Mouse (Mus musculus): ENCODE data around the gene Abca4.
A peak's percentile ranks its signal among the peaks of the same experiment; 100 is the strongest.
"Not testable (repeated sequence)": the region's sequence is repeated elsewhere in the genome, so short reads cannot be mapped to it uniquely, and the experiment has no call there.

Gene Abca4

DNA sequence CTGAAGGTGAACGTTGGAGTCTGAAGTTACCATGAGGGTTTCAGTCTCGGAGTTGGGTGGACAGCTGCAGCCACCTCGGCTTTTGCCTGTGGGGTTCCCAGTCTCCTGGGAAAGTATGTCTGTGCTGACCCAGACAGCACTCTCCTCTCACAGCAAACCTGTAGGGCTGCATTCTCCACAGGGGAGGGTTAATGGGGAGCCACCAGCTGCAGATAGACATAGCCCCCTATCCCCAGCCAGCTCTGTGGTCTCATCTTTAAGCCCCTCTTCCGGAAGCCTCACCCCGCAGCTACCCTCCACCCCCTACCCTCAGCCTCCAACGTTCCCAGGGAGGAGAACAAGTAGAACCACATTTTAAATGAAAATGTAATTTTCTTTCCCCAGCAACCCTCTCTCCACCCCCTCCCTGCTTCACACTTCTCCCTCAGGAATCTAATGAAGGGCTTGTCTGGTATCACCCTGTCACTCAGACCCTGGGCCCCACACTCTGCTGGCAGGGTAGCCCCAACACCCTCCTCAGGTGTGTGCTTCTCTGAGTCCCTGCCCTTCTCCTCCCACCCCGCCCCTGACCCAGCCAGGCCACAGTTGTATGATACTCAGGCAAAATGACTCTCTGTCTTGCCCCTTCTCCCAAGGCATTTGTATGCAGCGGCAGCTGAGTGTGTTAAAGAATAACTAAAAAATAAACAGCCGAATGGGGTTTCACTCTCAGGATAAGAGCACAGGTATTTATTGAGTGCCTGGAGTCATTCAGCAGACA lies 14.4 kb downstream of the Abca4 start:
- DNase-seq (ENCODE audit: low spot score) = no peak

DNA sequence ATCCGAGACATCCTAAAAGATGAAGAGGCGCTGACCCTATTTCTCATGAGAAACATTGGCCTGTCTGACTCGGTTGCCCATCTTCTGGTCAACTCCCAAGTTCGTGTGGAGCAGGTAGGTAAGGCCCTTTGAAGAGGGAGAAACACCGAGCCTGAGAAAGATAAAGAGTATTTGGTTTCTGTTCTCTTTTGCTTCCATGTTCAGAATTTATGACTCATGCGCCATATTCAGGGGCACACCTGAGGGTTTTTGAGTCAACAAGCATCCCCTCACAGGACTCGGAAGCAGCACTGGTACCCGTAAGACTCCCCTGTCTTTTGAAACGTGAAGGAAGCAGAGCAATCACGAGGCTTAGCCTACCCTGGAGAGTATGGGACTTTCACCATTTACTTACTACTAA lies 18.3 kb downstream of the Abca4 start:
- DNase-seq (ENCODE audit: low spot score) = no peak

DNA sequence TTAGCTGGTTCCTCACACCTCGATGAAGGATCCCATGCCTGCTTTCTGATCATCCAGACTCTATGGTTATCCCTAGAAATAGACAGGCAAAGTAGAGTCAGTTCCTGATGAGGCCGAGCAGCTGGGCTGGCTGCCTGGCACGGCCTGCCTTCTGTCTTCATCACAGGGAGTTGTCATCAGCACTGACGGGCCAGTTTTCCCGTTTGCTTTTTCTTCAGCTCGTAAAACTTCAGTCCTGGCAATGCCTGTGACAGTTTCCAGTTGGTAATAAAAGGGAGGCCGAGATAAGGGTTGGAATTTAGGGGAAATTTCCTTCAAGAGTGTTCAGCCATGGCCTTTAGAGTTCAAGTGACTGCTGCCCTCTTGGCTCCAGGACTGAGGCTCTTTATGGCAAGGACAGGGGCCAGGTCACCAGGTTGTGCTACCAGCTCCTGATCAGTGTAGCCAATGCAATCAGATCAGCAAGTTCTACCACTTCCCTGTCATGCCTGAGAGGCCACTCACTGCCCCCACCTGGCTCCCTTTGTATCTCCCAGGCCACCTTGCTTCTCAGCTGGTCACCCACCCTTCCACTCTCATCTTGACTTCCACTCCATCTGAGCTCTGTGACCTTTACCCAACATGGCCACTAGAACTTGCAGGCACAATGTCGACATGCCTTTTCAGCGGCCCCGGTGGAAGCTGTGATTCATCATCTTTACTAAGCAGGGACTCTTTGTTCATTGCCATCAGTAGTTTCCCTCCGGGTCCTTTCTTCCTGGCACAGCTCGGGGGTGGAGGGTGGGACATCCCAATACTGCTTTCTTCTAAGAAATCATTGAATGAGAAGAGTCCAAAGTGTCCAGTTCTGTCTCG lies 20.5 kb downstream of the Abca4 start:
- DNase-seq (ENCODE audit: low spot score) = no peak

DNA sequence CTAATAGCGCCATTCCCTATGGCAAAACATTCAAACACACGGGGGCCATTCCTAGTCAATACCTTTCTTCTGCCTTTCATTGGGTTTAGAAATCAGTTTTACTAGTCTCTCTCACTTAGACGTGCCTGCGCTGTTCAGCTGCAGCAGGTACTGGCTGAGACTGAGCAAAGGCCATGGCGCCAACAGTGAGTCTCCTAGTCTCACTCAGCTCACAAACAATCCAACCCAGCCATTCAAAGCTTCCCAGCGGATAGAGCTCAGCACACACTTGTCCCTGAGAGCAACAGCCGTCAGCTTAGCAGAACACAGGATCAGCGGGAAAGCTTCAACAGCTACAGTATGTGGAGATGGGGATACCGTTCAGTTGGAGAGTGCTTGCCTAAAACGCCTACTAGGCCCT lies 27.5 kb downstream of the Abca4 start:
- no peak for DNase-seq (ENCODE audit: low spot score)

DNA sequence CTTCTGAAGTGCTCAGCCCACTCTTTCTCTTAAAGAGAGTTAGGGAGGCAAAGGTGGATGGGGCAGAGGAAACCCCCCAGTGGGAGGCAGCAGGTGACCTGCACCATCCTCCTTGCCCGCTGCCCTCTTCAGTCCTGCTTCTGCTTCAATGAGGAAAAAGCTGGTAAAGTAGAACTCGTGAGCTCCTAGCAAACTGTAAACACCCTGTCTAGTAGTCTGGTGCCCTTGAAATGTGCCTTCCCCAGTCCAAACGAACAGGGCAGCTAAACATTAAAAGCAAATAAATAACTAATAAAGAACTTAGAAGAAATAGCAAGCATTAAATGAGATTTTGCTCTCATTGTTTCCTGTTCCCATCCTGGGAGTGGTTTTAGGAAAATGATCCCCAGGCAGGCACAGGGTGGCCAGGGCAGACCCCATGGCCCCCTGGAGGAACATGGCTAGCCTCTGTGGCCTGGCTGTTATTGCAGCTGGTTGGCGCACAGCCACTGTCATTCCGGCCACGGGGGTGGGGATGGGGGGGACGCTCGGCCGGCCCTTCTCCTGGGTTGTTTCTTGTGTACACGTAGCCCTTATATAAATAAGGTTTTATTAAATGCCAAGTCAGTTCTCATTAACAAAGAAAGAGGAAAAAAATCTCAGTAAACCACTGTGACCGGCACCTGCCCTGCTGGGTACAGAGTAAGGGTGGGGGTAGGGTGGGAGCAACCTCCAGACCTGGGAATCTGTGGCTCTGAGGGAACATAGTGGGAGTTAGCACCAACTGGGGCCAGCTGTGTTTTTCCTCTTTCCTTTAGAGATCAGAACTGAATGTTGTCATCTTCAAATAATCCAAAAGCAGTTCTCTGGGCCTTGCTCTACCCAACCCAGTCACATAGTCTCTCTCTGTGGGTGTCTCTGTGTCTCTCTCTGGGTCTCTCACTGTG lies 28.7 kb downstream of the Abca4 start:
- DNase-seq (ENCODE audit: low spot score) = peak; percentile 57

DNA sequence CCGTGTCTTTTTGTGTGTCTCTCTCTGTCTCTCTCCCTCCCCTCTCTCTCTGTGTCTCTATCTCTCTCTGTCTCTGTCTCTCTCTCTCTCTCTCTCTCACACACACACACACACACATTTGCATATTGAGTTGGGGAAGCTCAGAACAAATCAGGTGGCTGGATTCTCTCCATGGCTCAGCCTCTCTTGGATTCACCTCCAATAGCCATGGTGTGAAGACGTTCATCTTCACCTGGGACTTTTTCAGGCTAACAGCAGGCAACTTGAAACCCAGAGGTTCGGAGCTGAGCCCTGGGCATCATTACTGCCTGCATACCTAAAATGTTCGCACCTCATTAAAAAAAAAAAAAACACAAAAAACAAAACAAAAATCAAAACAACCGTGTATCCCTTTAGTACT lies 29.4 kb downstream of the Abca4 start:
- DNase-seq (ENCODE audit: low spot score) = no peak

DNA sequence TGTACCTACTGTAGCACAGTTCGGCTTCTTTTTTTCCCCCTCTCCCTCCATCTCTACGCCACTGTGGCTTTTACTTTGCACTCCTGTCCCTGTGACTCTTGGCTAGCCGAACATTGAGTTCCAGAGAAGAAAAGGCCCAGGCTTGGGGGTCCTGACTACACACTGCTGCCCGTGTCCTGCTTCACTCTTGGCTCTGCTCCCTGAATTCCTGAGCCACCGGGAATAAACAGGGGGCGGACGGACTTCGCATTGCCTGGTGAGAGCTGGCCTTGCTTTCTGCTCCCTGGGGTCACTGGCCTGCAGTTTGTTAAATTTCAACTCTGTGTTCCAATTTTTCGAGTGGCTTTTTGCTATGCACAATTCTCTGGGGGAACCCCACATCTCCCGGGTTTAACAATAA lies 30.1 kb downstream of the Abca4 start:
- no peak for DNase-seq (ENCODE audit: low spot score)

DNA sequence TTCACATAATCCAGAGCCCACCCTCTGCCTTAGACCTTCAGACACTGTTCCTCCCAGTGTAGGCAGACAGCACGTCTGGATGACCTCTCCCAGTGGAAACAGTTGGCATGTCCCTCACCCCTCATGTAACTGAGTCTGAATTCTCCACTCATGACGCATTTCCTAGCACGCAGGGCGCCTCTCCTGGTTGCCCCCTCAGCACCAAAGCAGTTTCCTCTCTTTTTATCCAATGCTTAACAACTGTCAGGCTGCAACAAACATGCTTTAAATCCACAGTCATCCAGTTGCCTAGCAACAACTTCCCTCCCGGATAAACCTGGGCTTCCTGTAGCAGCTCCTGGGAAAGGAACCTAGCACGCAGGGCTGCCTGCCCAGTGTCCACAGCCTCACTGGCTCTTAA lies 33.9 kb downstream of the Abca4 start:
- no peak for DNase-seq (ENCODE audit: low spot score)

DNA sequence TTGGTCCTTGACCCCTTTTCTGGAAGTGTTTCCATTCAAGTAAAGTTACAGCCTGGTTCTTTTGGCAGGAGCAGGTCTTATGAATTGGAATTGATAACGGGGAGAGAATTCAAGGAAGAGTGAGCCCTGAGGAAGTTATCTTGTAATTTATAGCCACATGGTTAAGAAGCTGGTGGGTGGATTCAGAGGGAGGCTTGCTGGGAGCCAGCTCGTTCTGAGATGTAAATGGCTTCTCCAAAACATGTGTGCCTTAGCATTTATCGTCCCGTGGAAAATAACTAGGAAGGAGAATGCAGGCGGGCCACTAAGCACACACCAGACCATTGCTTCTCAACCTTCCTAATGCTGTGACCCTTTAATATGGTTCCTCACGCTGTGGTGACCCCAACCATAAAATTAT lies 34.9 kb downstream of the Abca4 start:
- no peak for DNase-seq (ENCODE audit: low spot score)

DNA sequence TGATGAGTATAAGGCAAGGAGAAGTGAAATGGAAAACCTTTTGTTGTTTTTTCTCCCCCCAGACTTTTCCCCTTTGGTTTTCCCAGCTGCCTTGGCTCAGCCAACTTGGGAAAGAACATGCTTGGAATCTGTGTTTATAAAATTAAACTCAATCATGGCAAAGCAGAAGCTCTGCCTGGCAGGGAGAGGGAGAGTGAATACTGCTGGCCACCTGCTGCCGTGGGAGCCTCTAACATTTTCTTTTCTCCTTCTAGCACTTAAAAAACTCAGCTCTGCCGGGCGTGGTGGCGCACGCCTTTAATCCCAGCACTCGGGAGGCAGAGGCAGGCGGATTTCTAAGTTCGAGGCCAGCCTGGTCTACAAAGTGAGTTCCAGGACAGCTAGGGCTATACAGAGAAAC lies 37.4 kb downstream of the Abca4 start:
- not testable (repeated sequence) for DNase-seq (ENCODE audit: low spot score)

DNA sequence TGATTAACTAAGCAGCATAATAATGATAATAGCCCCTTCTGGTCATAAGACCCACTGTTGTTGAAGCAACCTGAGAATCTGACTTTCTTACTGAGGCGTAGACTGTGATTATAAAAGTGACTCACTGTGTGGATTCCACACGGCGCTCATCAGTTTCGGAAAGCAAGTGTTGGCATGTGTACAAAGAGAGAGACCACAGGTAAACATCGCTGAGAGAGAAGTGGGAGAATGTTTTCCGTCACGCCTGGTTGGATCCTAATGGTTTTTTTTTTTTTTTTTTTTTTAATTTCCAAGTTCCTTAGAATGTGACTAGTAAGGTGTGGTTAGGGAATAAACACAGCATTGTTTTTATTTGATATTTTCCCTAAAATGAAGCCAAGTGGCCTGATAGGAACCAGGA lies 38.1 kb downstream of the Abca4 start:
- DNase-seq (ENCODE audit: low spot score) = no peak

DNA sequence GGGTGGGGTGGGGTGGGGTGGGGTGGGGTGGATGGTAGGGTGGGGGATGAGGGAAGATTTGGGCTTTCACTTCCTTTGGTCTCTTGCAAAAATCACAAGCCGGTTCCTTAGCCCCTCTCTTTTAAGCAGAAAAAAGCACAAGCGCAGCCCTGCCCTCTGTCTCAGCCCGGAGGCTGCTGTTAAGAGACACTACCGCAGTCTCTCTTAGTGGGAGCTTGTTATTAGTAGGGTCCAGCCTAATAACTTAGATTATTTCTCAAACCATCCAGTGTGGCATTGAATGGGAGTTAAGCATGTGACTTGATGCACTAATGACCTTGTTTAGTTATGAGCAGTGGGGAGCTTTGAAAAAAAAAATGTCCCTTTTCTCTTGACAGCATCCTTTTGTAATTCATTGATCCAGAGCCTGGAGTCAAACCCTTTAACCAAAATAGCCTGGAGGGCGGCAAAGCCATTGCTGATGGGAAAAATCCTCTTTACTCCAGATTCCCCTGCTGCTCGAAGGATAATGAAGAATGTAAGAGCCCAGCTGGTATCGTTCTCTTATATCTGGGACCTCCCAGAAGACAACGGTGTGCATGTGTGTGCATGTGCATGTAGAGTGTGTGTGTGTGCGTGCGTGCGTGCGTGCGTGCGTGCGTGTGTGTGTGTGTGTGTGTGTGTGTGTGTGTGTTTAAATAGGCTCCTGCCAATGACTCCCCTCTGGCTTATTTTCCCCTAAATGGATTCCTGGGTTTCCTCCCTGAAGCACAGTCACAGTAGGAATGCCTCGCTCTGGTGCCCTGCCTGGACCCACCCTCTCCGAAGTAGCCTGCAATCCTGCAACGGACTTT lies 41.1 kb downstream of the Abca4 start:
- DNase-seq (ENCODE audit: low spot score) = no peak

DNA sequence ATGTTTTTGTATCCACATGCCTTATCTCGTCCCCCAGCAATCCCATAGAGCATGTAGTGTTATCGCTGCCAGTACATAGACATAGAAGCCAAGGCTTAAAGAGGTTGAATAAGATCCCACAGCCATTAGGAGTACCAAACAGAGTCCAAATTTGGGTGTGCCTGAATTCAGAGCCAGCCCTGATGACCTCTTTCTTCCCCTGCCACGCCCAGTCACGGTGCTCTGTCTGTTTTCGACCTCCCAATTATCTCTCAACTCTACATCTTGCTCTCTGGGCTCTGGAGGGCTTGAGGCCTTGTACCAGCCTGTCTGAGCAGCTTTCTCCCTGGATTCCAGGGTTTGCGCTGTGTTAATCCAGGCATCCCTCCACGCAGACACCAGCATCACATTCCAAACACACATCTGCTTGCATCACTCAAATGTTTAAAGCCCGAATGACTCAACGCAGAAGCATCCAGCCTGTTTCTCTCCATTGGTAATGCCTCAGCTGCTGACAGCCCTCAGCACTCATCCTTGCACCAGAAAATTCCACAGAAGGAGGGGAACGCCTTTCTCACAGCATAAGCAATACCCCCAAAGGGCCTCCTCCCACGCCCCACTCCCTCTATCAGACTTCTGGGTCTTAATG lies 43.9 kb downstream of the Abca4 start:
- no peak for DNase-seq (ENCODE audit: low spot score)

DNA sequence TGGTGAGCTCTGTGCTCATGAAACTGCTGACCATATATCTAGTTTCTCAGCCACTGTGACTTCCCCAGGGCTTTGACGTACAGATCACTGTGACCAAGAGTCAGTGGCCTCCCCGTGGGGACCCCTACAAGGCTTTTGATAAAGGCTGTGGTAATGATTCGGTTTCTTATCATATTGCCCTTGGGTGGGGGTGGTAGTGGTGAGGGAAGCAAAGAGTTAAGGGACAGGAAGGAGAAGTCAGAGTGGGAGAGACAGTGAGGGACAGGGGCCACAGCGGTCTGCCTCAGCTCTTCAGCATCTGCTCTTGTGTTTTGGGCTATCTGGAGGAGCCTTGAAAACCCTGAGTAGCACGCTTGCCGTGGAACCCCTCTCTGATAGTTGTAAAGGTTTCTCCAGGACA lies 46.1 kb downstream of the Abca4 start:
- DNase-seq (ENCODE audit: low spot score) = no peak

DNA sequence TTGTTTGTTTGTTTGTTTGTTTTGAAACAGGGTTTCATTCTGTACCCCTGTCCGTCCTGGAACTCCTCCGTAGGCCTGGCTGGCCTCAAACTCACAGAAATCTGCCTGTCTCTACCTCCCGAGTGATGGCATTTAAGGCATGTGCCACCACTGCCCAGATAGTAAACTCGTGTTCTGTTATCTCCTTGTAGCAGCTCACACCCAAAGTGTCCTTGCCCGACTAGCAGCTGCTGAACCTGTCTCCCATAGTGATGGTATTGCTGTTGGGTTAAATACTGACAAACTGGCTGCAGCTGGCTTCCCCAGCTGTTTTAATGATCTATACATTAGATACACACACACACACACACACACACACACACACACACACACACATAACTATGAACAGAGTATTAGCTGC lies 55.5 kb downstream of the Abca4 start:
- DNase-seq (ENCODE audit: low spot score) = no peak

DNA sequence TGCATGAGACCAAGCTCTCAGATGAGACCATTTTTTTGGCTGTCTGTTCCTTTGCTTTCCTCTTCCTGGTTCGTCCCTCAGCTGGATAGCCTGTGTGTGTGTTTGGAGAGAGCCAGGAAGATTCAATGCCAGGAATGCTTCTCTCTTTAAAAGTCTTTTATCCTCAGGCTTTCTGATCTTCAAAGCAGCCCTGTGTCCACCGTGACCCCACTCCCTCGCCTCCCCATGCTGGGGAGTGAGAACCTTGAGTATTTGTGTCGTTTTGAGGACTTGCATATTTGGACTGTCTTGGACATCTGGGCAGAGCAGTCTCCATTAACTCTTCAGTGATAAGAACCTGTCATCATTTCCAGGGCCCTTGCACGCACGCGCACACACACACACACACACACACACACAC lies 57.8 kb downstream of the Abca4 start:
- DNase-seq (ENCODE audit: low spot score) = peak; percentile 63

DNA sequence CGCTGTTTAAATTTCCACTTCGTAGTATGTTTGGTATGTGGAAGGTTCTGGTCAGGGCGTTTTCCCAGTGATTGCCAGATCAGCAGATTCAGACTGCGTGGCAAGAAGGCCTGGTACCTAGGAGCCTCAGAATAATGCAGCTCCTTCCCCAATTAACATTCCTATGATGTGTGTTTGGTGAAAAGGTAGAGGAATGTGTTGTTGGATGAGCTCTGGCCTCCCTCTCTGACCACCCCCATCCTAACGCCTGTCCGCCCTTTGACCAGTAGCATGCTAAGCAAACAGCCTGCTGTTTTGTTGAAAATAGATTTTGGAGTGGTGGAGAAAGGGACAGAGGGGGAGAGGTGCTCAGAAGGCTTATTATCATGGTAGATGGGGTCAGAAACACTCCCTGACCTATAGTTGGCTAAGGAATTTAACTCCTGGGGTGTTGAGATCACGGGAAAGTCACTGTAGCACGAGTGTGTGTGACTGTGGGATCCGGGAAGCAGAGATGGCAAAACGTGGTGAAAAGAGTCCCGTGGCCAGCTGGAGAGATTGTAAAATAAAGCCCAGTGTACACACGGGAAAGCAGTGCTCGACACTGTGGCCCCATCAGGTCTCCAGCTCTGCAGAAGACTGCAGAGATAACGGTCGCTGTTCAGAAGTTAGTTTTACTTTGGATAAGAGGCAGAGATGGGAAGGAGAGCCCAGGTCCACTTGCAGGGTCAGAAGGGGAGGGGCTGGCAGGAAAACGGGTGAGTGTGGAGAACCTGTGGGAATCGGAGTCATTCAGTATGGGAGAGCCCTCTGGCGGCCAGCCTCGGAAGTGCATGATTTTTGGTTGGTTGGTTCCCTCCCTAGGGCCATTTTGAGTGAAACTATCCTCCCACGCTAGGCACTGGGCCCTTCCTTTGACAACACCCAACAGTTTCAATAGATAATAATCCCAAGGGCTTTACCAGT lies 59.9 kb downstream of the Abca4 start:
- peak; percentile 95 for DNase-seq (ENCODE audit: low spot score)

DNA sequence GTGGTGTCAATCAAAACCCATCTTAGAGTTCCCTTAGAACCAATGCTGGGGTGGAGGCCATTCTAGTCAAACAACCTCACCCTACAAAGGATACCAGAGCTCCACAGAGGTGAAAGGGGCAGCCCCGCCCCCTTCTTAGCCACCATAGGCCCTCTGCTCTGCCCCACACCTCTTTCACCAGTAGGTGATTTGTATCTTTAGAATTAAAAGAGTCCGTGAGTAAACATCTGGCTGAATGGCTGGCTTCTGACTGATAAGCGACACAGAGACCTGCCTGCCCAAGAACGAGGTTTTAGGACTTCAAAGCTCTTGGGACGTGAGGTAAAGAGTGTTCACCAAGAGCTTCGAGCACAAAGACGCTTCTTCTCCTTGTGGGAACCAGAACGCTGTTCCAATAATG lies 62.7 kb downstream of the Abca4 start:
- DNase-seq (ENCODE audit: low spot score) = no peak

DNA sequence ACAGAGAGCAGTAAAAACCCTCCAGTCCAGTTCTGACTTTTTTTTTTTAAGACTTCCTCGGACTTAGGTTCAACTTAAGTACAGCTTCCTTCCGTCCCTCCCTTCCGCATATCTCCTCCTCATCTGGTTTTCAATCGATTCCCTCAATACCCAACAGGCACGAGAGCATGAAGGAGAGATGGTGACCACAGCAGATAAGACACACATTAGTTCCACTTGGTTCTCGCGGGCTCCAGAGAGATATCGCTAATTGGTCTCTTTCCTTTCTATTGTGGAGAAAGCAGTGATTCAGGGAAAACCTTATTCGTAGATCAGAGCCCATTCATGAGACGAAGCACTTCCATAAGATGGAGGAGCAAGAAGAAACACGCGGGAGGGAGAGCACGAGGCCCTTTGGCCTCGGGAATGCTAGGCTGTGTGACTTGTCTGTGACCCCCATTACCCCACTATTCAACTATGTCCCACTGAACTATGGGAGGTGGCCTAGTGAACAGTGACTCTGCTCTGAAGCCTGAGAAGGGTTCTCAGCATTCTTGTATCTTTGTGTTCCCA lies 63.5 kb downstream of the Abca4 start:
- DNase-seq (ENCODE audit: low spot score) = no peak

DNA sequence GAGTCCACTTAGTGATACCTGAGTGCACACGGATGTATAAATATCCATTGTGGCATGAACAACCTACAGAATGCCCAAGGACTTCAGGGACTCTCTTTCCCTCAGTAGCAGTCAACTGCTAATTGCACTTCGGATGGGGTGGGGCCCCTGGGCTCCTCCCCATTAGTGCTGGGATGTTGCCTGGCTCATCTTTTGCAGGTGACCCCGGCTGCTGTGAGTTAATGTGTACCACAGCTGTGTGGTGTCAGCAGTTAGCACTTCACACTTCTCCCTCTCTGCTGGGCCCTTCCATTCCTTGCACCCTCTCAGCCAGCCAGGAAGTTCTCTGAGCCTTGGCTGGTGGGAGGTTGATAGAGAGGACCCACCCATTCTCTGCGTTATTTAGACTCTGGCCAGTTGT lies 65.2 kb downstream of the Abca4 start:
- DNase-seq (ENCODE audit: low spot score) = no peak

Measured in testis, postnatal 10 days (tissue).